Mouse (Mus musculus) adrenal gland, adult 2 months (tissue): ENCODE measurements at regions not wholly inside any gene's neighbourhood (a gene's known extent, or its start where the extent isn't known, plus 50 kb on each side); places are given as distances from the start of the nearest gene placed in this dataset.

Experiments used
- DNase-seq: peaks from one replicate; pipeline ENCODE4 v3.0.0; 2021

GRCm38 (mm10) chr5:47115882-47116281 is 867.1 kb upstream of the Slit2 start:
- no peak for DNase-seq

DNA sequence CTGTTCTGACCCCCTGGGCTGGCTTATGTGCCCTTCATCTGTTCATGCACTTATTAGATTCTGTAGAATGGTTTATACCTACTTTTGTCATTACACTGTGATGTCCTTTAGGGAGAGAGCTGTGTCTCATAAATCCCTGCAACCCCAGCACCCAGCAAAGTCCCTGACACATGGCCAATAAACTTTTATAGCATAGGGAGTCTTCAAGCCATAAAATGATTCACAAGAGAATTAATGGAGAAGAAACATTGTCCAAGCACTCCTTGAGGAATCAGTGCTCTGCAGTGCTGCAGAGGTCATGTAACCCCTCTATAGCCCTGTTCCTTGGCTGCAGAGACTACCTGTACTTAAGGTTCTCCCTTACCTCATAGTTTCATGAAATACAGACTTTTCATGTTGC is 887.2 kb upstream of the Slit2 start:
- no peak for DNase-seq

GRCm38 (mm10) chr5:47052942-47053341 is 930.0 kb upstream of the Slit2 start:
- DNase-seq, result no peak

DNA sequence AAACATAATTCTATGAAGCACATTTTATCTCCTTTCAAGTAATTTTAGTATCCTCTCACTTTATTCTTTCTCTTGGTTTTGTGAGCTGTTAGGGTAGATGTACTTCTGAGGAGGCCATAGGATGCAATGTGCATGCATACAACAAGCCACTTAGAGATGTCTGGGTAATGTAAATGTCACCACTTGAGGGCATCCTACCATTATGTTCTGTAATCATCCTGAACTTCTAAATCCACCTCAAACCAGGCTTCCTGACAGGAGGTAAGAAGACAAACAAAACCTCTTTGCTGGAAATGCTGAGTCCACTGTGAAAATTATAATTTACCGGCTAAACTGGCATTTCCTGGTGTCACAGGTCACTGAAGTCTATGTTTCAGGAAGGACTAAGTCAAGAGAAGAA is 946.2 kb upstream of the Slit2 start:
- DNase-seq, result no peak

DNA sequence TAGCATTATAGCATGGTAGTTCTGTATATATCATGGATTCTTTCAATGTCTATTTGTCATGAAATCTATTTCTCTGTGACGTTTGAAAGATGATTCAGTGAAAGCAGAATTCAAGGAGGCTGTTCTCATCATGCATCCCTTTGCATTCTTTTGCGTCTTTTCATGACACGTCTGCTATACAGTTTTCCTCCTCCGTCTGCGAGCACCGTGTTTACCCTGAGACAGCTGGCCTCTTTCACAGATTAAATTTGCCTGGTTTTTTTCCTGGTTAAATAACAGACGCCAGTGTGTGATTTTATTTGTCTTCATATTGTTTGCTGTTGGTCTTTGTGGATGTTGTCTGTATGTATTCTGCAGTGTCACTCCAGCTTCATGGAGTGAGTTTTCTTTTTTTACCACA is 948.9 kb upstream of the Slit2 start:
- no peak for DNase-seq

DNA sequence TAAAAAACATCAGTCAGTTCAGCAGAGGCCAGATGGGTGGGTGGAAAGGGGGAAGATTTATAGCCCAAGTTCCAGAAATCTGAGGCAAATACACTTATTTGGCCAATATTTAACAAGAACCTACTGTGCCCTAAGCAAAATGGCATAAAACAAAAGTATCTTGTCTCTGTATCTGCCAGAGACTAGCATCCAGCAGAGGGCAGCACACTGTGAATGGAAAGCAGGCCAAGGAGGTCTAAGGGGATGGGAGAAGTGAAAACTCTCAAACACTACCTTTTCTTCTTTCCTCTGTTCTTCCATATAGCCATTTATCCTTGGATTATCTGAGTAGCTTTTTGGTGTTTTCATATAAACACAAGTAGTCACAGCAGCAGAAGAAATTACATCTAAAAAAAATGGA is 968.6 kb upstream of the Slit2 start:
- peak; percentile 14 for DNase-seq

GRCm38 (mm10) chr5:46992557-46992956 is 990.4 kb upstream of the Slit2 start:
- no peak for DNase-seq

DNA sequence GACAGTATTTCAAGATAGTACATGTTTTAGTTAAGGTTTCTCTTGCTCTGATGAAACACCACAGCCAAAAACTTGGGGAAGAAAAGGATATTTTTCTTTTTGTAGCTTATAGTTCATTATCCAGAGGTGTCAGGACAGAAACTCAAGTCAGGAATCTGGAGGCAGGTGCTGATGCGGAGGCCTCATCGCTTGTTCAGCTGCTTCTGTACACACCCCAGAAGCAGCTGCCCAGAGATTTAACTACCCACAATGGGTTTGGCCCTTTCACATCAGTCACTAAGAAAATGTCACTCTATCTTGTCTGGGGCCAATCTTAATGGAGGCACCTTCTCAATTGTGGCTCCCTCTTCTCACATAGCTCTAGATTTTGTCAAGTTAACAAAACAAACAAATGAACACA is 996.4 kb upstream of the Slit2 start:
- DNase-seq, result no peak

GRCm38 (mm10) chr5:46980326-46980725 is 1002.6 kb upstream of the Slit2 start:
- DNase-seq, result no peak

DNA sequence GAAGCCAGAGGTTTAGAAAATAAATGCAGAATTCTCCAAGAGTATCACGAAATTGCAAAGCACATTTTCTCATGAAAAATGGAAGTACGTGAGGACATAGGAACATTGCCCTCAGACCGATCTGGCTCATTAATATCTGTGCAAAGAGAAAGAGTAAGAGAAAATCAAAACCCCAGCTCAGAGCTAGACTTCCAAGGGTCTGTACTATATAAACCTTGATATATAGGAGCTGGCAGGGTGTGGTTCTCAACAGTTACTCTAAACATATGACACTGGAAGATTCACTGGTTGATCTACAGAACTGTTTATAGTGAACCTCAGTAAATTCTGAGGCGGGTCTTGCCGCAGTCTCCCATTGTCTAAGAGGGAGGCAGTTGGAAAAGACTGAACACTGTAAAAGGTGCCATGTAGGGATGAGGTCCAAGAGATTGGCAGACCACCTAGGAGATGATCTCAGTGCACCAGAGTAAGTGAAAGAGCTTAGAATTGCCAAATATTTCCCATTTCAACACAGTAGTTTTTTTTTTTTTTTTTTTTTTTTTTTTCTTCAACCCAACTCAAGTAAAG is 1014.0 kb upstream of the Slit2 start:
- DNase-seq, result no peak

DNA sequence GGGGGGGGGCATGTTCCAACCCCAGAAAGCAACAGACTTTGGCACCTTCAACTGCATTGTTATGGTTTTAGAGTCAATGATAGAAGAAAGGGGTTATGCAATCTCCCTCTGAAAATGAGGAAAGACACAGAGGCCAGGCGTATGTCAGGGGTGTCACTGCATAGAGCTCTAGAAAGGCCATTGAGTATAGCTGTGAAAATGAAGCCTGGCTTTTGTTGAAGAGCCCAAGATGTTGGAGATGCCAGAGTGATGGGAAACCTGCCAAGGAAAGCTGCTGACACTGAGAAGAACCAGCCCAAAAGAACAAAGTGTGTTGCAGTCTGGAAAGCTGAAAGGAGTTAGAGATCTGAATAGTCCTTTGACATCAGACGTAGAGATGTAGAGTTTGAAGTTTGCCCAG is 1022.2 kb upstream of the Slit2 start:
- DNase-seq, result no peak

DNA sequence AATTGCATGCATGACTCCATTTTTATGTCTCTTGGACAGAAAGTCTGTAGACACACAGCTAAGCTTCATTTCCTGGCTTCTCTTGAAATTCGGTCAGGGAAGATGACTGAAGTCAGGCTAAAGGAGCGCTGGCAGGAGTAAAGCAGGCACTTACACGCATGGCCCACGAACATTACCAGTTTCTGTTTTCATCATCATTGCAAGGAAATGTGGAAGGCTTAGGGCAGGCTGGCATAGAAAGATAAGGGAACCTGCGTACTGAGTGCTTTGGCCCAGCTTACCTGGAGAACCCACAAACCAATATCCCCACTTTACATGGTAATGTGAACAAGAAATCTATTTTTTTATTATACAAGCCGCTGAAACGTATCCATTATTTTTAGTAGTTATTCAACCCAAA is 1056.6 kb upstream of the Slit2 start:
- no peak for DNase-seq

DNA sequence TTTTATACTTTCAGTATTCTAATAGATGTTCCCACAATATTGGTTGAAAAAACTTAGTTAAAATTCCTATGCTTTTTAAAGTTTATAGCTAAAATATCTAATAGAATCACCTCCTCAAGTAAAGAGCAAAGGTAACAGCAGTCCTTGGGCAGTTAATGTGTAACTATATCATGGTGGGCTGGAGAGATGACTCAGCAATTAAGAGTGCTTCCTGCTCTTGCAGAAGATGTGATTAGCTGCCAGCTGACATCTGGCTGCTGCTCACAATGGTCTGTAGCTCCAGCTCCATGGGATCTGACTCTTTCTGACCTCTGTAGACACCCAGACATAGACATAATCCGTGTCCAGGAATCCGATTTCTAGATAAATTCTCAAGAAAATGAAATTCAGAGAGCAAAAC is 1044.5 kb upstream of the Lcorl start:
- DNase-seq, result no peak

GRCm38 (mm10) chr5:46894037-46894436 is 1036.6 kb upstream of the Lcorl start:
- DNase-seq, result no peak

DNA sequence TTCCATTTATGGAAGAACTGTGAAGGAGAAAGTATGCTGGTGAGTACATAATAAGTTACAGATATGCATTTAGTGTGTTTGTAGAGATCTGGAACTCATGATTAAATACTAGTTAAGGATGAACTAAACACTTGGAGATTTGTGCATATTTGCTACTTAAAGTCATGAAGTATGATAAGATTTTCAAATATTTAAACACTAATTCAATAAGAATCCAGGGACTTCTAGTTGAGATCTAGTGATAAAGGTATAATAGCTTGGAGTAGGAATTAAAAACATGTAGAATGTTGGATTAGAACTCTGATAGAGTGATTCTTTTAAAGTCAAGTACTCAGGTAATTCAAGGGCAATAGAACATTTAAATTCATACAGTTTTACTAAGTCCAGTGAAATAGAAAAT is 1026.5 kb upstream of the Lcorl start:
- no peak for DNase-seq

DNA sequence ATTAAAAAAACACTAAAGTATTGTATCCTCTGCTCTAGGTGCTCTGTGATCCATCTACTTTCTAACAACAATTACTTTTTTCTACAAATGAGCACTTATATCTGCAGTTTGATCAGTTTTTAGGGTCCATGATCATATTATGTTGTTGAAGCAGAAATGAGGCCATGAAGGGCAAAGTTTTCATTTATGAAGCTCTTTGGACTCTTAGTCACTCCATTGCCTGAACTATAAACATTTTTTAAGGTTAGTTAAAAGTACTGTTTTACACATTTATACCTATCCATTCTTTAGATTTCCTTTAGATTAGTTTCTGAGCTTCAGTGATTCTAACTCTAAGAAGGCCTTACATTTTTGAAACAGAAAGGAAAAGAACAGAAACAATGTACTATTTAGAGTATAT is 999.4 kb upstream of the Lcorl start:
- DNase-seq, result no peak

GRCm38 (mm10) chr5:46845175-46845574 is 987.8 kb upstream of the Lcorl start:
- DNase-seq, result no peak

DNA sequence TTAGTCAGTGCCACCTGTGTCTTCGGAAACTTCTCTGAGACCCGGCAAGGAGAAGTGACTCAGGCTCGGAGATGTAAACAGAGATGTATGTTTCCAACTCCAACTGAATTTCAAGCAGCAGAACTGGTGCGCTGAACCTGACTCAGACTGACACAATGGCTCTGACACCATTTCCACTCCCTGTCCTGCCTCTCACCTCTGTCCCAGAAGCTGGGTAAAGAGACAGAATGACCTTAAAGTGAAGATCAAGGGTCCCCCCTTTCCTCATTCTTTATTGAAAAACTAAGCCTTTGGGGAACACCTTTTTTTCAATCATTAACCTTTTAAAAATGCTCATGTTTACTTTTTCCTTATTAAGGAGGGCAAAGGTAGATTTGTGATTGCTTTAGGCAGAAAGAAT is 979.4 kb upstream of the Lcorl start:
- no peak for DNase-seq

DNA sequence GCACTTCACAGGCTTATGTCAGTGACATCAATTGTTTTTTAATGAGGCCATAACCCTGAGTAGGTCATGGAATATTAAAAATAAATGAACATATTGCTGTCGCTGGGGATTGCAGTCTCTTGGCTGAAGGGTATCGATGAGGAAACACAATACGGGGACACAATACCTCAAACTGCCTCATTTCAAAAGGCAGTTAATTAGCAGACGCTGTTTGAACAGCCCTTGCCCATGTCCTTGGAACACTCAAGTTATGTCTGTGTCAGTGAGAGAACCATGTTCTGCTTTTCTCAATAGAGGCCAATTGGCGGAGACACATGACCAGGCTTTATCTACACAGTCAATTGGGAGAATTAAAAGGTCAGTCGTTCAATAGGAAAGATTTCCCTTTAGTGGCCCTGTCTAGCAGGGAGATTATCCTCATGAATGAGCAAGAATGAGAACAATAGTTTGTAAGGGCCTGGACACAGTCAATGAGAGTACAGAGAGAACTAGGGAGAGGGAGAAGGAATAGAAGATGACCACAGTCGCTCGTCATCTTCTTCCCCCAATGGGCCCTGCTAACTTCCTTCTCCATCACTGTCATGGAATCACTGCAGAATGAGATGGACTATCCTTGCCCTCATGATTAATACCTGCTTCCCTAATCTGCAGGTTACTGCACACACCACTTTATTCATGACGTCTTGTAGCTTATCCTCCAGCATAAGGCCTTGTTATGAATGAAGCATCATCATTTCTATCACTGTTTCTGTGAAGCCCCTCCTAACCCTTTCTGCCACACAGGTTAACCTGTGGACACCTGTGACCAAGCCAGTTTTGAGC is 973.6 kb upstream of the Lcorl start:
- DNase-seq, result peak; percentile 2

DNA sequence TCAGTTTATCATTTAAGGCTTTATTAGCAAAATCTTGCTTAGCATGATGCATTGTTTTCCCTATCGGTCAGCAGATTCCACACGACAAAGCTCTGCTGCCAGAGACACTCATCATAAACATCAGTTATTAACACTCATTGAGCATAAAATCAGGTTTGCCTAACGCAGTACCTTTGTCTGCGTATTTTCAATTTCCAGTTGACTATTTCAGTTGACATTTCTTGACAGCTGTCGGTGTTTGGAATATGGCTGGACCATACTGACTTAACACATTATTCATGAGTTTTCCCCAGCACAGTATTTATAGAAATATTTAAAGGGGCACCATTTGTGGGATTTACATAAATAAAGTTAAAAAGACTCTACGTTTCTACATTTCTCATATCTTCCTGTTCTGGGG is 972.7 kb upstream of the Lcorl start:
- DNase-seq, result no peak

DNA sequence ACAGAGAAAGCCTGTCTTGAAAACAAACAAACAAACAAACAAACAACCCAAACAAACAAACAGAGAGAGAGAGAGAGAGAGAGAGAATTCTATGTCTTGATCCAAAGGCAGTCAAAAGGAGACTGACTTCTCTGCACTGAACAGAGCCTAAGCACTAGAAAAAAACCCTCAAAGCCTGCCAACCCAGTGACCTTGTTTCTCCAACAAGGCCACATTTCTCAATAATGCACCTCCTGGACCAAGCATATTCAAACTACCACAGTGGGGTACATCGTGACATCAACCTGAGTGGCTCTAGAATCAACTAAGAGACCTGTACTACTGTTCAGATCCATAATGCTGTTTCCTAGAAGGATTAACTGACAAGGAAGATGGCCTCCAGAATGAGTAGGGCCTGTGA is 969.0 kb upstream of the Lcorl start:
- peak; percentile 58 for DNase-seq

DNA sequence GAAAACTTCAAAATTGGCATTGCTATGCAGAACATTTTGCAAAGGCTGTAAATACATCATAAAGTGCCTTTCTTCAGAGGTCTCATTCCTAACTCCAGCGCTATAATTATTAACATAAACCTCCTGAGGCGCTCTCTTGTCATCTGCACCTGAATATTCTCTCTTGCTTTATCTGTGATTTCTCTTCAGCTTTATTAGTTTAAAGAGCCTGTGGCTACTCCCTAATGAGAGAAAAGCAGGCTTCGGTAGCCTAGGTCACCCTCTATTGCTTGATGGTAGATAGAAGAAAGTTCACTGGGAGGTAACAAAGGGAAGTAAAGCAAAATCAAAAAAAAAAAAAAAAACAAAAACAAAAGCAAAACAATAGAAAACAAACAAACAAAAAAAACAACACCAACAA is 967.5 kb upstream of the Lcorl start:
- DNase-seq, result no peak

- DNase-seq, result no peak
These were observed 937.7 kb upstream of the Lcorl start for GRCm38 (mm10) chr5:46795102-46795501.

GRCm38 (mm10) chr5:46794028-46794705 is 936.8 kb upstream of the Lcorl start:
- DNase-seq, result peak; percentile 6
